Comparison of ENCODE assay signal across 8 mouse cellular contexts in the genomic region with DNA sequence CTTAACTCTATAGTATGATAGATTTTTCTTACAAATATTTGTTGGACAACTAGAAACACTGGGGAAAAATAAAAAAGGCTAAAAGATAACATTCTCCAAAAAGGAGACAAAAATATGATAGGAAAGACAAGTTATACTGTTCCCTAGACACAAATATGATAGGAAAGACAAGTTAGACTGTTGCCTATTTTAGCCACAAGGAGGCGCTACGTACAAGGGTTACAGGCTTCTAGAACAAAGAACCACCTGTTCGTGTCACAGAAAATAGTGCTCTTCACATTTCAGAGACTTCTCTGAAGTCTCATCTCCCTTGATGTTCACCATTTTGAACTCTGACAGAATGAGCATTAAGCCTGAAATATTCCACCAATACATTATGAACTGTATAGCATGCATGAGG. TPM values are rescaled to one million over a fixed set of nuclear protein-coding genes. Genes with fewer than 3 reads are reported as not detected.
A peak's percentile ranks its signal among the peaks of the same experiment; 100 is the strongest.
DNase-seq lines count a peak whose midpoint lies in the region; ATAC-seq and TF ChIP-seq lines count a peak whose summit lies in the region.

No protein-coding gene starts in this region.

- H3K27me3 ChIP-seq in hindbrain, embryonic 11.5 days (ENCODE audit: control insufficient read depth, insufficient read depth, low read length): no peaks in the 10 kb centered on the region
- no peaks in the 10 kb centered on the region for H3K27me3 ChIP-seq in hindbrain, embryonic 13.5 days
- no peaks in the 10 kb centered on the region for H3K27me3 ChIP-seq in E14TG2a.4 (ENCODE audit: insufficient read depth, low read length)
- H3K27me3 ChIP-seq in embryonic facial prominence, embryonic 11.5 days (ENCODE audit: control insufficient read depth, insufficient read depth, low read length): no peaks in the 10 kb centered on the region

- peak; percentile 88 for TF ChIP-seq CTCF in E14TG2a.4 (conservative IDR thresholded peaks at IDR 0.05; ENCODE audit: low read length)

- no peak overlapping the region for H3K4me2 ChIP-seq in hindbrain, embryonic 11.5 days (replicated peaks; ENCODE audit: low read depth, low read length)
- H3K4me2 ChIP-seq in hindbrain, embryonic 13.5 days: no peak overlapping the region
- no peak overlapping the region for H3K4me2 ChIP-seq in embryonic facial prominence, embryonic 11.5 days (ENCODE audit: low read depth, low read length)

- peak; percentile 82 for DNase-seq in hindbrain, embryonic 11.5 days (ENCODE audit: low spot score)
- DNase-seq in adrenal gland, postnatal 10 days: peak; percentile 79
- peak; percentile 87 for DNase-seq in embryonic facial prominence, embryonic 11.5 days (ENCODE audit: low spot score)
- DNase-seq in left cerebral cortex, postnatal 10 days (ENCODE audit: extremely low spot score in 1 of 2, low spot score in 2 of 2): peak; percentile 59 to 68
- DNase-seq in retina, postnatal 1 day: peak; percentile 86

- no peak for ATAC-seq in hindbrain, embryonic 11.5 days (ENCODE audit: low FRiP score)
- no peak for ATAC-seq in hindbrain, embryonic 13.5 days (ENCODE audit: low FRiP score)
- no peak for ATAC-seq in embryonic facial prominence, embryonic 11.5 days (replicated peaks; ENCODE audit: insufficient number of reproducible peaks, low FRiP score, low TSS enrichment, low read depth)
- ATAC-seq in monocyte, adult 5-6 weeks (replicated peaks; ENCODE audit: insufficient number of reproducible peaks, low FRiP score, low TSS enrichment, poor library complexity, severe bottlenecking): no peak

- WGBS in hindbrain, embryonic 11.5 days: 4% methylated on average over 3 of the region's 3 CpGs
- WGBS in hindbrain, embryonic 13.5 days: under 1% methylated on average over 3 of the region's 3 CpGs
- 4% methylated on average over 3 of the region's 3 CpGs for WGBS in embryonic facial prominence, embryonic 11.5 days

- no peaks in the 10 kb centered on the region for H3K36me3 ChIP-seq in hindbrain, embryonic 11.5 days (ENCODE audit: control insufficient read depth, insufficient read depth, low read length)
- no peaks in the 10 kb centered on the region for H3K36me3 ChIP-seq in hindbrain, embryonic 13.5 days
- H3K36me3 ChIP-seq in E14TG2a.4 (ENCODE audit: insufficient read depth, low read length): no peaks in the 10 kb centered on the region
- H3K36me3 ChIP-seq in embryonic facial prominence, embryonic 11.5 days (replicated peaks; ENCODE audit: control insufficient read depth, insufficient read depth, low read depth, low read length): no peaks in the 10 kb centered on the region

- H3K9me3 ChIP-seq in hindbrain, embryonic 11.5 days (ENCODE audit: control insufficient read depth, low read length): no peaks in the 10 kb centered on the region
- H3K9me3 ChIP-seq in hindbrain, embryonic 13.5 days: no peaks in the 10 kb centered on the region
- H3K9me3 ChIP-seq in E14TG2a.4 (ENCODE audit: low read length): no peaks in the 10 kb centered on the region
- no peaks in the 10 kb centered on the region for H3K9me3 ChIP-seq in embryonic facial prominence, embryonic 11.5 days (replicated peaks; ENCODE audit: control insufficient read depth, low read length)

- H3K4me1 ChIP-seq in hindbrain, embryonic 11.5 days (replicated peaks; ENCODE audit: control insufficient read depth, insufficient read depth, low read length): no peaks in the 10 kb centered on the region
- peaks cover 12% of the 10 kb centered on the region for H3K4me1 ChIP-seq in hindbrain, embryonic 13.5 days (replicated peaks)
- no peaks in the 10 kb centered on the region for H3K4me1 ChIP-seq in E14TG2a.4 (replicated peaks; ENCODE audit: low read depth, low read length)
- no peaks in the 10 kb centered on the region for H3K4me1 ChIP-seq in embryonic facial prominence, embryonic 11.5 days (ENCODE audit: control insufficient read depth, insufficient read depth, low read length)

- intact Hi-C loops in left cerebral cortex, postnatal 10 days (cut with DNase I): loop anchor here (5.0 to 10.0 kb wide), 2 partner anchors 155 to 248 kb away; no protein-coding TSS in a partner anchor

- no peak overlapping the region for H3K9ac ChIP-seq in hindbrain, embryonic 11.5 days (ENCODE audit: low read depth, low read length)
- H3K9ac ChIP-seq in hindbrain, embryonic 13.5 days: no peak overlapping the region
- H3K9ac ChIP-seq in embryonic facial prominence, embryonic 11.5 days (replicated peaks; ENCODE audit: low read length): no peak overlapping the region

- no peak overlapping the region for H3K27ac ChIP-seq in hindbrain, embryonic 11.5 days (ENCODE audit: low read depth, low read length)
- H3K27ac ChIP-seq in hindbrain, embryonic 13.5 days: no peak overlapping the region
- no peak overlapping the region for H3K27ac ChIP-seq in embryonic facial prominence, embryonic 11.5 days (replicated peaks; ENCODE audit: low read depth, low read length)

- no peak overlapping the region for H3K4me3 ChIP-seq in hindbrain, embryonic 11.5 days (ENCODE audit: low read depth, low read length)
- H3K4me3 ChIP-seq in hindbrain, embryonic 13.5 days: no peak overlapping the region
- no peak overlapping the region for H3K4me3 ChIP-seq in E14TG2a.4 (replicated peaks; ENCODE audit: low read length)
- no peak overlapping the region for H3K4me3 ChIP-seq in embryonic facial prominence, embryonic 11.5 days (ENCODE audit: low read depth, low read length)

RNA-seq across cellular contexts. Expression of a gene that starts 53.6 kb away (rescaled TPM):
- 0.28 and 0.52 TPM in 2 replicates for polyA plus RNA-seq in hindbrain, embryonic 11.5 days (2014; fragmentation: Nextera tagmentation; extraction: Ambion mirVana)
- polyA plus RNA-seq in hindbrain, embryonic 13.5 days (2015; fragmentation: Nextera tagmentation; extraction: Ambion mirVana): 0.55 and 1.1 TPM in 2 replicates
- under 1 TPM; 0.15 to 0.24 TPM for total RNA-seq in adrenal gland, postnatal 10 days (2021)
- 0.11 and 0.47 TPM in 2 replicates for polyA plus RNA-seq in embryonic facial prominence, embryonic 11.5 days (2014; fragmentation: Nextera tagmentation; extraction: Ambion mirVana)
- total RNA-seq in left cerebral cortex, postnatal 10 days (2021): 1 to 10 TPM; 5.8 to 7.5 TPM
- total RNA-seq in monocyte, adult 5-6 weeks (2017): not detected in 3 replicates

RNA-seq across cellular contexts. Expression of a gene that starts 59.0 kb away (rescaled TPM):
- polyA plus RNA-seq in hindbrain, embryonic 11.5 days (2014; fragmentation: Nextera tagmentation; extraction: Ambion mirVana): 194 and 200 TPM in 2 replicates
- 234 and 252 TPM in 2 replicates for polyA plus RNA-seq in hindbrain, embryonic 13.5 days (2015; fragmentation: Nextera tagmentation; extraction: Ambion mirVana)
- 10 to 100 TPM; 67.4 to 94.7 TPM for total RNA-seq in adrenal gland, postnatal 10 days (2021)
- 186 and 203 TPM in 2 replicates for polyA plus RNA-seq in embryonic facial prominence, embryonic 11.5 days (2014; fragmentation: Nextera tagmentation; extraction: Ambion mirVana)
- 100 to 1,000 TPM; 107 to 121 TPM for total RNA-seq in left cerebral cortex, postnatal 10 days (2021)
- total RNA-seq in monocyte, adult 5-6 weeks (2017): 208 to 281 TPM (median 261 TPM) in 3 replicates
